Mouse (Mus musculus) lung, adult 2 months (tissue): ENCODE data around the gene Cxcl16.

ENCODE experiments used
- CTCF ChIP-seq: fragments of 200-500 bp; IDR thresholded peaks from 2 replicates; pipeline ENCODE4 v1.5.1; 2011; ENCODE audit warnings: mild to moderate bottlenecking, low read length, control low read depth; ENCODE audit not compliant: insufficient read depth
- POLR2A ChIP-seq: fragments of 200-500 bp; IDR thresholded peaks from 2 replicates; pipeline ENCODE4 v1.6.1; 2011; ENCODE audit warnings: low read depth, mild to moderate bottlenecking, control low read depth, low read length, borderline replicate concordance; ENCODE audit errors: extremely low read depth

DNA sequence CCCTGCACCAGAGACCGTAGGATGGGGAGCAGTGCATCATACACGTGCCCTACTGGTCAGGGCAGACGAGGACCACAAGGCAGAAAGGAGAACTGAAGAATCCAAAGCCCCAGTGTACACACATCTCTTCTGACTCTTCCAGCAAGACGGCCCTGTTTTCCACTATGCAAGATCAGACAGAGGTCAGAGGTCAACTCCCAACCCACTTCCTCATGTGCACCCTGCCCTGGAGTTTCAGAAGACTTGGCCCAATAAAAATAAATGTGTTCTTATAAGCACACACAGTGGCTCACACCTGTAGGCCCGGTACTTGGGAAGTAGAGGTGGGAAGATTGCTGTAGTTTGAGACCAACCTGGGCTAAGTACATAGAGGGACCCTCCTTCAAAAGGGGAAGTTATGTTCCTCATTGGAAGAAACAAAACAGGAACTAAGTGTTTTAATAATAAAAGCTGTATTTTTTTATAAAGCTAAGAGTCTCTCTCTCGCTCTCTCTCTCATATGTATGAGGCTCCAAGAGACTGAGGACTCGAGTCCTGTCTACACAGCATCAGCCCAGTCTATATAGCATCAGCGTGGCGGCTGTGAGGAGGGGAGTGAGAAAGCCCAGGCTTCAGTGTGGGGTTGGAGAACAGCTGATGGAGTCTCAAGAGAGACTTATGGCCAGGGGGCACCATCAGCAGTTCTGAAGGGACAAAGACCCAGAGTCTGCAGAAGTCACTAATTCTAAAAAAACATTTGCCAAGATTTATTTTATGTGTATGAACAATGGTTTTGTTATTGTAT lies 6.3 kb downstream of the Cxcl16 start:
- TF ChIP-seq CTCF (no peak), POLR2A (no peak)
